Mouse (Mus musculus) CH12.LX (cell line): ENCODE measurements at regions not wholly inside any gene's neighbourhood (a gene's known extent, or its start where the extent isn't known, plus 50 kb on each side); places are given as distances from the start of the nearest gene placed in this dataset.

Source experiments
- DNase-seq: peaks from one replicate; pipeline ENCODE4 v3.0.0-alpha.2; 2013; ENCODE audit errors: extremely low read depth
- H3K27ac ChIP-seq: 2 replicates; pipeline ENCODE4 v1.5.1; 2012; ENCODE audit warnings: low read depth, mild to moderate bottlenecking, control low read depth, moderate library complexity; ENCODE audit not compliant: insufficient read depth
- H3K27me3 ChIP-seq: replicated peaks from 2 replicates; pipeline ENCODE3; 2012; ENCODE audit warnings: inconsistent platforms
- H3K36me3 ChIP-seq, 2 experiments: replicated peaks in 1 of 2; 2 replicates each; pipeline versions ENCODE3 to v1.6.1; 2012; ENCODE audit warnings: inconsistent platforms in 1 of 2, low read length in 1 of 2, mild to moderate bottlenecking in 1 of 2, mixed read lengths in 1 of 2, moderate library complexity in 1 of 2; ENCODE audit not compliant: control insufficient read depth in 1 of 2, insufficient read depth in 1 of 2
- H3K4me1 ChIP-seq, 2 experiments: 2 replicates each; pipeline ENCODE4 v1.6.1; 2012; ENCODE audit warnings: inconsistent platforms in 1 of 2, moderate library complexity in 1 of 2; ENCODE audit not compliant: insufficient read depth in 2 of 2, control insufficient read depth in 1 of 2
- H3K4me2 ChIP-seq: 2 replicates; pipeline ENCODE4 v1.6.1; 2012; ENCODE audit warnings: low read depth, mild to moderate bottlenecking, control low read depth; ENCODE audit not compliant: poor library complexity, insufficient read depth, severe bottlenecking
- H3K4me3 ChIP-seq, 3 experiments: fragments of 150-350 bp in 1 of 3; sonication (generic) in 1 of 3; replicated peaks in 1 of 3; 2 replicates each; pipeline versions ENCODE3 to v1.5.1; 2011 to 2012; ENCODE audit warnings: low read depth in 2 of 3, low read length in 2 of 3, mild to moderate bottlenecking in 2 of 3, moderate library complexity in 2 of 3, control low read depth in 1 of 3, improper control_type of control experiment in 1 of 3, inconsistent platforms in 1 of 3, mixed read lengths in 1 of 3; ENCODE audit not compliant: poor library complexity in 1 of 3
- H3K79me2 ChIP-seq: replicated peaks from 2 replicates; pipeline ENCODE4 v1.6.1; 2012; ENCODE audit warnings: mild to moderate bottlenecking, moderate library complexity; ENCODE audit not compliant: control insufficient read depth, poor library complexity, insufficient read depth, severe bottlenecking; ENCODE audit errors: extremely low read depth
- H3K9ac ChIP-seq: 2 replicates; pipeline ENCODE4 v1.6.1; 2012; ENCODE audit warnings: low read depth, mild to moderate bottlenecking, control low read depth, moderate library complexity; ENCODE audit not compliant: insufficient read depth
- H3K9me3 ChIP-seq: replicated peaks from 2 replicates; pipeline ENCODE3; 2012; ENCODE audit warnings: low read length, inconsistent platforms, mixed read lengths
- KAT2A ChIP-seq: IDR thresholded peaks from 2 replicates; pipeline ENCODE4 v1.6.1; 2012; ENCODE audit warnings: low read length, improper control_type of control experiment, inconsistent platforms; ENCODE audit not compliant: insufficient replicate concordance
- MAX ChIP-seq: IDR thresholded peaks from 2 replicates; pipeline ENCODE4 v1.6.1; 2011; ENCODE audit warnings: low read length, improper control_type of control experiment
- MEF2A ChIP-seq: IDR thresholded peaks from 2 replicates; pipeline ENCODE4 v1.6.1; 2014; ENCODE audit warnings: low read depth, mild to moderate bottlenecking, inconsistent platforms, low read length, improper control_type of control experiment, borderline replicate concordance
- MXI1 ChIP-seq: IDR thresholded peaks from 2 replicates; pipeline ENCODE4 v1.6.1; 2011; ENCODE audit warnings: mild to moderate bottlenecking, low read depth, low read length, improper control_type of control experiment
- NELFE ChIP-seq: IDR thresholded peaks from 2 replicates; pipeline ENCODE4 v1.6.1; 2011; ENCODE audit warnings: low read depth, low read length, improper control_type of control experiment
- PAX5 ChIP-seq: IDR thresholded peaks from 2 replicates; pipeline ENCODE4 v1.6.1; 2012; ENCODE audit warnings: low read length, inconsistent platforms, mixed read lengths
- POLR2AphosphoS2 ChIP-seq: IDR thresholded peaks from 2 replicates; pipeline ENCODE4 v1.6.1; 2011; ENCODE audit warnings: low read depth, low read length, improper control_type of control experiment
- RCOR1 ChIP-seq: conservative IDR thresholded peaks from 2 replicates; pipeline ENCODE4 v1.6.1; 2012; ENCODE audit warnings: low read depth, mild to moderate bottlenecking, inconsistent platforms, low read length, improper control_type of control experiment
- SMC3 ChIP-seq: IDR thresholded peaks from 2 replicates; pipeline ENCODE4 v1.6.1; 2011; ENCODE audit warnings: low read depth, low read length, improper control_type of control experiment
- TCF12 ChIP-seq: IDR thresholded peaks from 2 replicates; pipeline ENCODE4 v1.6.1; 2014; ENCODE audit warnings: low read depth, mild to moderate bottlenecking, inconsistent platforms, low read length, improper control_type of control experiment
- UBTF ChIP-seq: IDR thresholded peaks from 2 replicates; pipeline ENCODE4 v1.6.1; 2012; ENCODE audit warnings: low read depth, mild to moderate bottlenecking, inconsistent platforms, low read length, improper control_type of control experiment, moderate library complexity
- USF2 ChIP-seq: conservative IDR thresholded peaks from 2 replicates; pipeline ENCODE4 v1.6.1; 2011; ENCODE audit warnings: low read depth, low read length, improper control_type of control experiment
- ZC3H11A ChIP-seq: IDR thresholded peaks from 2 replicates; pipeline ENCODE4 v1.6.1; 2012; ENCODE audit warnings: low read depth, mild to moderate bottlenecking, inconsistent platforms, low read length, improper control_type of control experiment
- ZNF384 ChIP-seq: IDR thresholded peaks from 2 replicates; pipeline ENCODE4 v1.6.1; 2012; ENCODE audit warnings: low read depth, low read length, improper control_type of control experiment, inconsistent platforms
- dilution Hi-C: fragments of 300-500 bp; cut with MboI; formaldehyde crosslinking; loops from 2 replicates; pipeline ENCODE4 v1.14.3; 2020; ENCODE audit warnings: low sequenced_read_pairs; ENCODE audit not compliant: extremely low pct_unique_long_range_greater_than_20kb, extremely low pct_ligation_motif_present
- in situ Hi-C: fragments of 300-500 bp; cut with MboI; formaldehyde crosslinking; loops from 3 replicates; pipeline ENCODE4 v1.14.3; 2019; ENCODE audit warnings: low sequenced_read_pairs, low pct_ligation_motif_present, low pct_unique_long_range_greater_than_20kb, mixed read lengths

DNA sequence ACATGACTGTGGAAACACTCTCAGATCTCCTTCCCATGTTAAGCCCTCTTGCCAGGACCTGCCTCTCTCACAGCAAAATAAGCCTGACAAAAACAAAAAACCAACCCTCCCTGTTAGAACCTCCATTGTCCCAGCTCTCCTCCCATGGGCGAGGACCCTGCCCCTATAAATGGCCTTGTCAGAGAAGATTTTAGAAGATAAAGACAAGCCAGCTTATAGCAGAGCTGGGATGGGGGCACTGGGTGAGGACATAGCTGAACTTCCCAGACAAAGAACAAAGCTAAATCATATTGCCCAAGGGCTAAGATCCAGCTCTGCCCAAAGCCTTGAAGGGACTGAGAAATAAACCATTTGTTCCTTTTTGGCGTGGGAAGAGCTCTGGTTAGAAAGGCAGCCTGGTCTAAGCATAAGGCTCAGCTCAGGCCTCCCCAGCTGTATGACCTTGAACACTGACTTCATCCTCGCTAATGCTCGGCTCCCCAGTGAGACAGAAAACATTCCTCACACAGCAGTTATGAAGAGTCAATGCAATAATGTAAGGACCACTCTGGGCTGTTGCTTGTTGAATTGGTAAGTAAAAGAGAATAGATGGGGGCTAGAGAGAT lies 115.2 kb downstream of the Zfp36l2 start:
- Histone ChIP-seq H3K9me3 (no peaks in the 10 kb centered on the region), H3K4me1 (peaks cover 10 to 39% of the 10 kb centered on the region in 2 experiments; a peak in 3 of 4 replicates), H3K79me2 (no peaks in the 10 kb centered on the region), H3K4me3 (no peak overlapping the region), H3K27me3 (peaks cover 10% of the 10 kb centered on the region), H3K4me2 (no peak overlapping the region), H3K9ac (no peak overlapping the region), H3K36me3 (no peaks in the 10 kb centered on the region), H3K27ac (no peak overlapping the region)
- dilution Hi-C loops (no loop called here), in situ Hi-C loops (no loop called here)
- TF ChIP-seq ZC3H11A, result no peak
- TF ChIP-seq ZNF384, result no peak
- TF ChIP-seq PAX5, result no peak
- no peak for TF ChIP-seq TCF12
- no peak for TF ChIP-seq MAX
- no peak for DNase-seq

DNA sequence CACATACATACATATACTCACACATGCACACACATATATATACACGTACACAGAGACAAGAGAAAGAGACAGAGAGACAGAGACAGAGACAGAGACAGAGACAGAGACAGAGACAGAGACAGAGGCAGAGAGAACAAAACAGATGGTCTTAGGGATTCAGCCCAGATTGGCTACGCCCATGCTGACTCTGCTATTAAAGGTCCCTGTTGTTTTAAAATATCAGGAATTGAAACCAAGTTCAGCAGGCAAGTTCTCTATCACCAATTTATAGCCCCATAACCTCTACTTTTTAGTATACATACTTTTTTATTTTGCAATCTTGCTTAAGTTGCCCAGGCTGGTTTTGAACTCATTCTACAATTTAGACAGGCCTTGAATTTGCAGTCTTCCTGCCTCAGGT lies 115.9 kb downstream of the Zfp36l2 start:
- dilution Hi-C loops, result no loop called here
- Histone ChIP-seq H3K4me2 (no peak overlapping the region), H3K9me3 (no peaks in the 10 kb centered on the region), H3K27ac (no peak overlapping the region), H3K27me3 (peaks cover 10% of the 10 kb centered on the region), H3K79me2 (no peaks in the 10 kb centered on the region), H3K9ac (no peak overlapping the region), H3K4me3 (no peak overlapping the region), H3K4me1 (peaks cover 10 to 39% of the 10 kb centered on the region in 2 experiments; a peak in 3 of 4 replicates), H3K36me3 (no peaks in the 10 kb centered on the region)
- TF ChIP-seq SMC3 (no peak), KAT2A (no peak), MXI1 (no peak)
- DNase-seq, result no peak
- in situ Hi-C loops, result no loop called here

DNA sequence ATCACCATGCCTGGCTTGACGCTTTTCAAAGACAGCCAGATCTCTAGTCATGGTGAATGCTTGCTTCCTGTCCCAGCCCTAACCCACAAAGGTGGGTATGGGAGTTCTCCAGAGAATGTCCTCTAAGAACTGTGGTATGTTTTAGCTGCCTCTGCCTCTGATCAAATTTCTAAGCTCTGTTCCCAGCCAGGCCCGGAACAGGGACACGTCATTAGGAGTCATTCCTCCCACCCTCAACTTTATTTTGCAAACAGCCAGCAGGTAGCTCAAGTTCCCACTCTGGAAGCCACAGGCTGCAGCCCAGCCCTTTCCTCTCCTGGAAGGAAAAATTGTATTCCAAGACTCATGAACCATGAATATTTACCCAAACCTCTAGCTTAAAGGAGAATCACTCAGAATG lies 117.2 kb downstream of the Zfp36l2 start:
- in situ Hi-C loops (no loop called here), dilution Hi-C loops (no loop called here)
- Histone ChIP-seq H3K27ac (no peak overlapping the region), H3K36me3 (no peaks in the 10 kb centered on the region), H3K4me3 (no peak overlapping the region), H3K9ac (no peak overlapping the region), H3K27me3 (peaks cover 8% of the 10 kb centered on the region), H3K9me3 (no peaks in the 10 kb centered on the region), H3K4me2 (no peak overlapping the region), H3K4me1 (peaks cover 10 to 39% of the 10 kb centered on the region in 2 experiments; a peak in 3 of 4 replicates), H3K79me2 (no peaks in the 10 kb centered on the region)
- no peak for TF ChIP-seq POLR2AphosphoS2
- no peak for TF ChIP-seq MEF2A
- no peak for TF ChIP-seq UBTF
- no peak for TF ChIP-seq KAT2A
- TF ChIP-seq RCOR1, result no peak
- TF ChIP-seq NELFE, result no peak
- no peak for TF ChIP-seq ZC3H11A
- TF ChIP-seq USF2, result no peak
- DNase-seq, result no peak
